Mouse (Mus musculus): ENCODE measurements at regions not wholly inside any gene's neighbourhood (a gene's known extent, or its start where the extent isn't known, plus 50 kb on each side); places are given as distances from the start of the nearest gene placed in this dataset. TPM values are rescaled to one million over a fixed set of nuclear protein-coding genes. Genes with fewer than 3 reads are reported as not detected.

GRCm38 (mm10) chr12:94943067-94943466 lies 749.0 kb upstream of the Flrt2 start:
- WGBS, result 78% methylated on average over 6 of the region's 6 CpGs

More at GRCm38 (mm10) chr12:94943067-94943466, 749.0 kb upstream of the Flrt2 start:
- no peak for ATAC-seq (replicated peaks)
- H3K4me3 ChIP-seq, result no peak overlapping the region
- H3K4me1 ChIP-seq, result no peaks in the 10 kb centered on the region
- H3K4me2 ChIP-seq (replicated peaks), result no peak overlapping the region
- no peaks in the 10 kb centered on the region for H3K27me3 ChIP-seq
- no peak overlapping the region for H3K9ac ChIP-seq (replicated peaks)
- no peaks in the 10 kb centered on the region for H3K9me3 ChIP-seq
- H3K36me3 ChIP-seq, result no peaks in the 10 kb centered on the region
- no peak overlapping the region for H3K27ac ChIP-seq (replicated peaks)

Small RNA genes in the stretch of these regions (microRNA-seq; reads per million reads assigned to microRNA genes)
- gene Mir8099-2, result not detected
